Mouse (Mus musculus) MEL (cell line): ENCODE results near the gene Gm14409.
"Not testable (repeated sequence)": the region's sequence is repeated elsewhere in the genome, so short reads cannot be mapped to it uniquely, and the experiment has no call there.

Source experiments
- BHLHE40 ChIP-seq: IDR thresholded peaks from 2 replicates; pipeline ENCODE4 v1.6.1; 2012; ENCODE audit warnings: low read depth, mild to moderate bottlenecking, inconsistent platforms, low read length, improper control_type of control experiment, borderline replicate concordance
- CTCF ChIP-seq, 3 experiments: IDR thresholded peaks in 2 of 3; conservative IDR thresholded peaks in 1 of 3; 2 replicates each; pipeline ENCODE4 v1.5.1; 2011 to 2012; ENCODE audit warnings: low read length in 3 of 3, low read depth in 2 of 3, mild to moderate bottlenecking in 2 of 3, improper control_type of control experiment in 1 of 3, inconsistent platforms in 1 of 3, mixed read lengths in 1 of 3, moderate library complexity in 1 of 3; ENCODE audit not compliant: control insufficient read depth in 1 of 3, insufficient read depth in 1 of 3, poor library complexity in 1 of 3, severe bottlenecking in 1 of 3
- E2F4 ChIP-seq: IDR thresholded peaks from 2 replicates; pipeline ENCODE4 v1.6.1; 2011; ENCODE audit warnings: low read depth, low read length, improper control_type of control experiment, borderline replicate concordance
- EP300 ChIP-seq, 2 experiments: IDR thresholded peaks; 2 replicates each; pipeline ENCODE4 v1.6.1; 2011; ENCODE audit warnings: improper control_type of control experiment in 2 of 2, low read length in 2 of 2, low read depth in 1 of 2, mild to moderate bottlenecking in 1 of 2
- ETS1 ChIP-seq: IDR thresholded peaks from 2 replicates; pipeline ENCODE4 v1.6.1; 2012; ENCODE audit warnings: low read depth, mild to moderate bottlenecking, inconsistent platforms, low read length, improper control_type of control experiment, moderate library complexity
- GATA1 ChIP-seq: IDR thresholded peaks from 2 replicates; pipeline ENCODE4 v1.6.1; 2011; ENCODE audit warnings: low read depth, low read length, improper control_type of control experiment
- HCFC1 ChIP-seq: IDR thresholded peaks from 2 replicates; pipeline ENCODE4 v1.6.1; 2012; ENCODE audit warnings: low read depth, mild to moderate bottlenecking, inconsistent platforms, low read length, improper control_type of control experiment, moderate library complexity
- KAT2A ChIP-seq: conservative IDR thresholded peaks from 2 replicates; pipeline ENCODE4 v1.6.1; 2012; ENCODE audit warnings: low read depth, low read length, improper control_type of control experiment, inconsistent platforms
- MAFK ChIP-seq: IDR thresholded peaks from 2 replicates; pipeline ENCODE4 v1.6.1; 2011; ENCODE audit warnings: low read depth, mild to moderate bottlenecking, low read length, improper control_type of control experiment, borderline replicate concordance
- MAX ChIP-seq: IDR thresholded peaks from 2 replicates; pipeline ENCODE4 v1.6.1; 2011; ENCODE audit warnings: low read length, improper control_type of control experiment
- MYB ChIP-seq: IDR thresholded peaks from 2 replicates; pipeline ENCODE4 v1.6.1; 2011; ENCODE audit warnings: mild to moderate bottlenecking, low read depth, low read length, improper control_type of control experiment
- POLR2A ChIP-seq, 2 experiments: IDR thresholded peaks; 2 replicates each; pipeline ENCODE4 v1.6.1; 2011 to 2012; ENCODE audit warnings: low read length in 2 of 2, mild to moderate bottlenecking in 2 of 2, control low read depth in 1 of 2, improper control_type of control experiment in 1 of 2, low read depth in 1 of 2, moderate library complexity in 1 of 2; ENCODE audit not compliant: control insufficient read depth in 1 of 2, insufficient read depth in 1 of 2, poor library complexity in 1 of 2
- SMC3 ChIP-seq: IDR thresholded peaks from 2 replicates; pipeline ENCODE4 v1.6.1; 2011; ENCODE audit warnings: low read depth, low read length, improper control_type of control experiment
- USF1 ChIP-seq: IDR thresholded peaks from 2 replicates; pipeline ENCODE4 v1.6.1; 2014; ENCODE audit warnings: low read depth, mild to moderate bottlenecking, inconsistent platforms, low read length, improper control_type of control experiment, moderate library complexity

- TF ChIP-seq POLR2A (IDR thresholded peaks at IDR 0.05; ENCODE audit: control insufficient read depth in 1 of 2, insufficient read depth in 1 of 2, low read depth in 1 of 2, low read length in 2 of 2, poor library complexity in 1 of 2); EP300 (IDR thresholded peaks at IDR 0.05; ENCODE audit: low read depth in 1 of 2, low read length in 2 of 2); MAFK; MAX; E2F4; ETS1; USF1; HCFC1; MYB; KAT2A; BHLHE40; GATA1: not testable (repeated sequence)
- TF ChIP-seq CTCF (IDR thresholded peaks at IDR 0.05 in 2 of 3, conservative IDR thresholded peaks at IDR 0.05 in 1 of 3; ENCODE audit: control insufficient read depth in 1 of 3, insufficient read depth in 1 of 3, low read depth in 2 of 3, low read length in 3 of 3, poor library complexity in 1 of 3, severe bottlenecking in 1 of 3) (peak in 1 of 3 experiments; percentile 11; a peak in 1 of 6 replicates), SMC3 (peak; percentile 22)
Measured at GRCm38 (mm10) chr2:177283701-177284100, 16.9 kb upstream of the Gm14409 start.
